Mouse (Mus musculus) forebrain, embryonic 12.5 days (tissue): ENCODE measurements around the gene Adnp. TPM values are rescaled to one million over a fixed set of nuclear protein-coding genes. Genes with fewer than 3 reads are reported as not detected.
A peak's percentile ranks its signal among the peaks of the same experiment; 100 is the strongest.

Experiments
- ATAC-seq: fragments of 200-750 bp; cut with Nextera tagmentation; 2 replicates; pipeline ENCODE4 v1.8.0; 2017; ENCODE audit warnings: moderate TSS enrichment; ENCODE audit not compliant: low FRiP score
- H3K27ac ChIP-seq: fragments of 300-500 bp; sonication (generic); 2 replicates; pipeline ENCODE4 v1.5.1; 2016; ENCODE audit warnings: mild to moderate bottlenecking
- H3K27me3 ChIP-seq: fragments of 300-500 bp; sonication (generic); 2 replicates; pipeline ENCODE4 v1.6.1; 2016; ENCODE audit warnings: mild to moderate bottlenecking
- H3K36me3 ChIP-seq: fragments of 300-500 bp; sonication (generic); replicated peaks from 2 replicates; pipeline ENCODE4 v1.6.1; 2016; ENCODE audit warnings: mild to moderate bottlenecking
- H3K4me1 ChIP-seq: fragments of 300-500 bp; sonication (generic); 2 replicates; pipeline ENCODE4 v1.6.1; 2016
- H3K4me2 ChIP-seq: fragments of 300-500 bp; sonication (generic); 2 replicates; pipeline ENCODE4 v1.6.1; 2016; ENCODE audit warnings: mild to moderate bottlenecking, moderate library complexity
- H3K4me3 ChIP-seq: fragments of 300-500 bp; sonication (generic); replicated peaks from 2 replicates; pipeline ENCODE4 v1.5.1; 2016; ENCODE audit warnings: mild to moderate bottlenecking
- H3K9ac ChIP-seq: fragments of 300-500 bp; sonication (generic); 2 replicates; pipeline ENCODE4 v1.6.1; 2016; ENCODE audit warnings: mild to moderate bottlenecking
- H3K9me3 ChIP-seq: fragments of 300-500 bp; sonication (generic); 2 replicates; pipeline ENCODE4 v1.6.1; 2016
- WGBS: fragments of 180-500 bp; shearing (Covaris S2); methylation state at CpG from one replicate; pipeline ENCODE4 v1.1.7; 2016; 5-methylcytosine and 5-hydroxymethylcytosine counted together
- polyA plus RNA-seq: library from polyadenylated mRNA; unstranded; fragments of >200 nt; fragmentation: Nextera tagmentation; extraction: Ambion mirVana; gene quantifications from 2 replicates; pipeline ENCODE4 v1.2.1, GENCODE M21; 2016

Adnp gene
- 3.5 and 10.8 TPM in 2 replicates for polyA plus RNA-seq

DNA sequence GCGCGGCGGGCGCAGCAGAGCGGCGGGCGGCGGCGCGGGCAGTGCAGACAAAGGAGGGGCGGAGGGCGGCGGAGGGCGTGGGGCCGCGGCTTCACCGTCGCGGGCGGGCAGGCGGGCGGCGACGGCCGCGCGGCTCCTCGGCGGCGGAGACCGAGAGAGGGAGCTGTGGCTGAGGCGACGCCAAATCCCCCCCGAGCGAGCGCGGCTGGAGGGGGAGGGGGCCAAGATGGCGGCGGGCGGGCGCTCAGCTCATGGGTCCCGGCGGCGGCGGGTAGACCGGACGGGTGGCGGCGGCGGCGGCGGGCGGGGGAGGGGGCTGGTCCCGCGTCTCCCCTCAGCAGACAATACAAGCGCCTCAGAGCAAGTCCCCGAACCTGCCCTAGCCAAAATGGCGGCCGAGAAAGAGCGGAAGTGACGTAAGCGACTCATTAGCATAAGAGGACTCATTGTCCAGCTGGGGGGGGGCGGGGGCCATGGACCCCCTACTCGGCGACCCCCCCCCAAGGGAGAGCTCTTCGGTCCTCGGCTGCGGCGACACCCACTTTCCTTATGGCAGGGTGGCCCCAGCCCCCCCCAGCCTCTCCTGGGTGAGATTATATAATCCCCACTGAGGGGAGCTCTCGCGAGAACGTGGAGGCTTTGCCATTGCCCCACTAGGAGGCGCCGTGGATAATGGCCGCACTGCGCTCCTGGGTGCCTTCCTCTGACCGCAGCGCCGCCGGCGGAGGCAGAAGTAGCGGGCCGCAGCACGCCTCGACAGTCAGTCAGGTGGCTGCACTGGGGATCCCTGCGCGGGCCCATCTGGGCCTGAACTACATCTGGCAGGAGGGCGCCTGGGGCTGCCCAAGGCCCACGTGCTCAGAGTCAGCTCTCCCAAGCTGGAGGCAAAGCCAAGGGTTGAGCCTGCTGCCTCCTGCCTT is at the start of gene Adnp:
Gene Adnp (minus strand): TSS at position 388 of the 920 bp plus-strand sequence.
- Histone ChIP-seq H3K4me3 (peak within 1 kb of the TSS; percentile 99), H3K27me3 (no peaks in the 10 kb centered on the region), H3K36me3 (peaks cover 51% of the 10 kb centered on the region), H3K9me3 (no peaks in the 10 kb centered on the region), H3K27ac (peak within 1 kb of the TSS; percentile 99), H3K4me1 (peaks cover 18% of the 10 kb centered on the region), H3K9ac (peak within 1 kb of the TSS; percentile 100), H3K4me2 (peak within 1 kb of the TSS; percentile 75)
- peak; percentile 90 for ATAC-seq
- under 1% methylated on average over 70 of the region's 89 CpGs for WGBS

DNA sequence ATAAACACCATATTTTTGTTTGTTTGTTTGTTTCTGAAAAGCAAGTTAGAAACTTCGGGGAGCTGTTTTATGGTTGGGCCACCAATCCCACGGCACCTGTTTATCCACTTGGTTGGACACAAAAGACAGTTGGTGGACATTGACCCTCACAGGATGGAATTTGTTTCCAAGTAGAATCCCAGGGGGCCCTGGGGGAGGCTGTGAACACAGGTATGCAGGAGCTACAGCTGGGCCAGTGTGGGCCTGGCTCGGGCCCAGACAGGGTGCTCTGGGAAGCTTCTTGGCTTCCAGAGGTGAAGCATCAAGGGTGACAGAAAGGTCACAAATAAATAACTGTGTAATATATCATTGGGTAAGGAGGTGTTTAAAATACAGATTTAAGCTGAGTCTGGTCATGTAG is 49.6 kb upstream of the Adnp start:
- Histone ChIP-seq H3K4me3 (no peak overlapping the region), H3K36me3 (no peaks in the 10 kb centered on the region), H3K27ac (no peak overlapping the region), H3K4me1 (peaks cover 6% of the 10 kb centered on the region; the same call in 1 of the 2 replicates), H3K27me3 (0 out of 2 replicates have a peak, but pooled peaks cover 4% of the 10 kb centered on the region), H3K9ac (no peak overlapping the region), H3K4me2 (no peak overlapping the region), H3K9me3 (no peaks in the 10 kb centered on the region)
- ATAC-seq, result no peak
- 88% methylated on average over 3 of the region's 3 CpGs for WGBS

DNA sequence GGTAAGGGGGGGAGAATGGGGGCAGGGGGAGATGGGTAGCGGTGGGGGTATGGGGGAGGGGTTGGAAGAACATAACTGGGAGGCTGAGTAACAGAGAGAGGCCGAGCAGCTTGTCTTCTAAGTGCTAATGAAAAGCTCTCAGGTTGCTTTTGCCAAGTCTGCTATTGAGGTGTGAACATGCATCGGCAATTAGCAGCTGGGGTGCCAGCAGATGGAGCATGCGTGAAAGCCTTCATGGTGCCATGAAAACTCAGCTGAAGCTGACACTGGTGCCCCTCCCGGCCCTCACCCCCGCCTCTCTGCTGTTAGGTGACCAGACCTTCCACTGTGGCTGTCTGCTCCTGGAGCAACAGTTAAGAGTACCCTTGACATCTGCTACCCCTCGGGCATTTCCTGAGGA is 46.9 kb upstream of the Adnp start:
- no peaks in the 10 kb centered on the region for H3K9me3 ChIP-seq
- 69% methylated on average over 7 of the region's 7 CpGs for whole genome bisulfite sequencing
- ATAC-seq, result no peak; the same call in 1 of the 2 replicates

DNA sequence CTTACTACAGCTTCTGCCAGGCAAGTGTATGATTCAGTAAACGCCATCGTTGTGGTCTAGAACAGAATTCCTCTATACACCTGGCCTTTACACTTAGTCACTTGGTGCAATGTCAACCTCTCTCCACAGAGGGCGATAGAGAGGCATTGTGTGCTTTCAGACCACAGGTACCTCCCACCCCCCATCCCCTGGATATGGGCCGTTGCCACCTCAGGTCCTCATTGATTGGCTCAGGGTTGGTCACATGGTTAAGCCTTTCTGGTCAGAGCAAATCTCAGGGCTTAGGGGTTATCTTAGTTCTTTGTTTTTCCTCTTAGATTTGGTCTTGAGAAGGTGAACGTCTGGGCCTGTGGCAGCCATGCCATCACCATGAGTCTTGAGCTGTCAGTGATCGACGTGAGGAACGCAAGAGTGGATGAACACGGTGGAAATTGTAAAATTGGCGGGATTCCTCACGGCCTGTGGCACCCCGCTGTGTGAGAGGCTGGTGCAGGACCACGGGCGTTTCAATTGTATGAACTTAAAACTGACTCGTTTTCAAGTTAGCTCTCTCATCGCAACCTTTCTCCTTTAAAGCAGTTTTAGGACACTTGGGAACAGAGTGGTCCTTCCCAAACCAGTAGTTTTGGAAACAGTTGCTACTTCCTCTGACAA is 45.9 kb upstream of the Adnp start:
- 12% methylated on average over 16 of the region's 16 CpGs for WGBS
- no peak overlapping the region for H3K27ac ChIP-seq
- peak overlapping the region; percentile 30 for H3K4me2 ChIP-seq
- ATAC-seq, result 0 out of 2 replicates have a peak, but pooled peaks have one; percentile 37
- no peaks in the 10 kb centered on the region for H3K36me3 ChIP-seq
- peaks cover 13% of the 10 kb centered on the region; the same call in 1 of the 2 replicates for H3K27me3 ChIP-seq
- no peak overlapping the region for H3K9ac ChIP-seq
- H3K9me3 ChIP-seq, result no peaks in the 10 kb centered on the region
- H3K4me1 ChIP-seq, result peaks cover 6% of the 10 kb centered on the region; the same call in 1 of the 2 replicates
- no peak overlapping the region; the same call in 1 of the 2 replicates for H3K4me3 ChIP-seq

More for the DNA sequence above, 46.9 kb upstream of the Adnp start:
- Histone ChIP-seq H3K4me1 (peaks cover 6% of the 10 kb centered on the region; the same call in 1 of the 2 replicates), H3K9ac (no peak overlapping the region), H3K4me2 (no peak overlapping the region), H3K27ac (no peak overlapping the region), H3K27me3 (peaks cover 13% of the 10 kb centered on the region; the same call in 1 of the 2 replicates), H3K4me3 (no peak overlapping the region), H3K36me3 (no peaks in the 10 kb centered on the region)

- no peak overlapping the region for H3K27ac ChIP-seq
- no peaks in the 10 kb centered on the region for H3K36me3 ChIP-seq
- no peak overlapping the region for H3K9ac ChIP-seq
- ATAC-seq, result peak; percentile 21; the same call in 1 of the 2 replicates
- H3K27me3 ChIP-seq, result peaks cover 15% of the 10 kb centered on the region
- no peak overlapping the region for H3K4me2 ChIP-seq
- peaks cover 6% of the 10 kb centered on the region; the same call in 1 of the 2 replicates for H3K4me1 ChIP-seq
- no peaks in the 10 kb centered on the region for H3K9me3 ChIP-seq
- no peak overlapping the region for H3K4me3 ChIP-seq
- 20% methylated on average over 8 of the region's 8 CpGs for WGBS
These were observed 43.4 kb upstream of the Adnp start for GRCm38 (mm10) chr2:168250270-168250669.

GRCm38 (mm10) chr2:168248856-168249245 is 41.9 kb upstream of the Adnp start:
- ATAC-seq, result no peak
- Histone ChIP-seq H3K27ac (no peak overlapping the region), H3K36me3 (no peaks in the 10 kb centered on the region), H3K4me3 (no peak overlapping the region), H3K4me1 (peaks cover 6% of the 10 kb centered on the region; the same call in 1 of the 2 replicates), H3K4me2 (no peak overlapping the region), H3K9ac (no peak overlapping the region), H3K9me3 (no peaks in the 10 kb centered on the region), H3K27me3 (peaks cover 22% of the 10 kb centered on the region)
- 25% methylated on average over 2 of the region's 2 CpGs for WGBS

DNA sequence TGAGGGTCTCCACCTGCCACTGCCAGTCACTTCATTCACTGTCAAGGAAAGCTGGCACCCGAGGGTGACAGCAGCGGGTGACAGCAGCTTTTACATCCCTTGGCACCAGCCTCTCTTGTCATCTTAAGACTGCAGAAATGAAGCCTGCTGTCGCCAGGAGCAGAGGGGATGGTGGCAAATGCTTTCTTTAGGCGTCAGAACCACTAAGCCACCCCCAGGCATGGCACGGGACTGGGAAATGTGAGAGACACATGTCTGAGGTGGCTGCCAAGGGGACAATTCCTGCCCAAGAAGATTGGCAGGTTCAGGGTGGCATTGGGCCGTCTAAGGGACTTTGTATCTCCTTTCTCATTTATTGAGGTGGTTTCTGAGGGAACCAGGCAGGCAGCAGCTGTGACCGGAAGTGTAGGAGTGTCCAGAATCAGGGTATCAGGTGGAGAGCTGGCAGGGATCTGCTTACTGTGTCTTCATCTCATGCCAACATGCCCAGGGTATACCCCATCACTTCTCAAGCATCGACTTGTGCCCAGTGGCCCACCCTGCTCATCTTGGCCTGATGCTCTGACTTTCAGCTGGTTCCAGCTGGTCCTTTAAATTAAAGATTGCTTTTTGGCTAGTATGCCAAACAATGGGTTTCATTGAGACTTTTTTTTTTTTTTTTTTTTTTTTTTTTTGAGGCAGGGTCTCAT is 41.4 kb upstream of the Adnp start:
- no peak for ATAC-seq
- H3K27me3 ChIP-seq, result peaks cover 24% of the 10 kb centered on the region
- no peak overlapping the region for H3K4me3 ChIP-seq
- H3K9me3 ChIP-seq, result no peaks in the 10 kb centered on the region
- 75% methylated on average over 8 of the region's 8 CpGs for WGBS
- H3K9ac ChIP-seq, result no peak overlapping the region
- peak overlapping the region; percentile 50 for H3K27ac ChIP-seq
- H3K4me2 ChIP-seq, result no peak overlapping the region
- H3K4me1 ChIP-seq, result peaks cover 6% of the 10 kb centered on the region; the same call in 1 of the 2 replicates
- no peaks in the 10 kb centered on the region for H3K36me3 ChIP-seq

DNA sequence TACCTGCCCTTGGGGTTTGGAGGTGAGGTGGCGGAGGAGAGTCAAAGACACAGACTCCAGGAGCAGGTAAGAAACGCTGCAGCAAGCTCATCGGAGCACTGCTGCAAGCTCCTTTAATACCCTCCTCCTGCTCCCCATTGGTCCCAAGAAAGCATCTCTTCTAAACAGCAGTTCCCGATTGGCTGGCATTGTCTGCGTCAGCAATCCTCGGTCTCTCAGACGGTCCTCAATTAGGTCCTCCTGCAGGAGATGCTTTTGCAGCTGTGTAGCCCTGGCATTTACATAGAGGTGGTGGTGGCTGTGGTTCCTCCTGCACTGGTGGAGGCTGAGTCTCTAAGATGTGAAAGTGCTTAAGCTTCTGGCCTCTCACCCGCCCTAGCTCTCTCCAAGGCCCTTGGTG is 38.7 kb upstream of the Adnp start:
- H3K27ac ChIP-seq, result no peak overlapping the region
- H3K4me1 ChIP-seq, result no peaks in the 10 kb centered on the region
- WGBS, result 37% methylated on average over 8 of the region's 8 CpGs
- no peaks in the 10 kb centered on the region for H3K36me3 ChIP-seq
- no peak for ATAC-seq
- H3K9ac ChIP-seq, result no peak overlapping the region
- H3K4me3 ChIP-seq, result no peak overlapping the region
- H3K9me3 ChIP-seq, result no peaks in the 10 kb centered on the region
- no peak overlapping the region for H3K4me2 ChIP-seq
- peaks cover 15% of the 10 kb centered on the region; the same call in 1 of the 2 replicates for H3K27me3 ChIP-seq

- H3K27me3 ChIP-seq, result peaks cover 14% of the 10 kb centered on the region; the same call in 1 of the 2 replicates
- ATAC-seq, result no peak
- WGBS, result 78% methylated on average over 4 of the region's 4 CpGs
- H3K36me3 ChIP-seq, result no peaks in the 10 kb centered on the region
- no peaks in the 10 kb centered on the region for H3K4me1 ChIP-seq
- H3K27ac ChIP-seq, result no peak overlapping the region
- no peak overlapping the region for H3K4me3 ChIP-seq
- no peaks in the 10 kb centered on the region for H3K9me3 ChIP-seq
- no peak overlapping the region for H3K9ac ChIP-seq
- no peak overlapping the region for H3K4me2 ChIP-seq
These were observed 36.4 kb upstream of the Adnp start for GRCm38 (mm10) chr2:168243278-168243677.

DNA sequence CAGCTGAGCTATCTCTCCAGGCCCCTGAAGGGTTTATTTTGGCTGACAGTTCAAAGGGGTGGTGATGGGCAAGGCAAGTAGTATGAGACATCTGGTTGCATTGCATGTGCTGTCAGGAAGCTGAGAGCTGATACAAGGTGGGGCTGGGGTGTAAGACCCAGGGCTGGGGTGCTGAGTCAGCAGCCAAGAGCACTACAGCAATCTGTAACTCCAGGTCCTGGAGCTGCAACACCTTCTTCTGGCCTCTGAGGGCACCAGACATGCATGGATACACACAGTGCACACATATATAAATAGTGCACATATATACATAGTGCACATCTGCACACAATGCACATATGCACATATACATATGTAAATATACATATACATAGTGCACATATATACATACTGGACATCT is 35.9 kb upstream of the Adnp start:
- Histone ChIP-seq H3K4me2 (no peak overlapping the region), H3K4me3 (no peak overlapping the region), H3K9ac (no peak overlapping the region), H3K27me3 (peaks cover 14% of the 10 kb centered on the region; the same call in 1 of the 2 replicates), H3K36me3 (no peaks in the 10 kb centered on the region), H3K9me3 (no peaks in the 10 kb centered on the region), H3K4me1 (no peaks in the 10 kb centered on the region), H3K27ac (no peak overlapping the region)
- no peak for ATAC-seq

DNA sequence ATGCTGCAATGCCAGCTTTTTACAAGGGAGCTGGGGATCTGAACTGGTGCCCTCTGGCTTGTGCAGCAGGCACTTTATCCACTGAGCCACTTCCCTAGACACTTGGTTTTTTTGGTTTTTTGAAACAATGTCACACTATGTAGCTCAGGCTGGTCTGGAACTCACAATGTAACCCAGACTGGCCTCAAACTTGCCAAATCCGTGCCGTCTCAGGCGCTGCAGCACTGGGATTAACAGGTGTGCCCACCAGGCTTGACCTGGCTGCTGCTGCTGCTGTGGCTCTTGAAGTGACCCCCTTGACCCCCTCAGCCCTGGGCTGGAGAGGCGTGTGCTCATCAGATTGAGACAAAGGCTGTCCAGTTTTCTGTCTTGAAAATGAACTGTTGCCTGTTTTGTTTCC is 31.4 kb upstream of the Adnp start:
- peaks cover 3% of the 10 kb centered on the region; the same call in 1 of the 2 replicates for H3K27me3 ChIP-seq
- ATAC-seq, result no peak
- H3K36me3 ChIP-seq, result peaks cover 14% of the 10 kb centered on the region
- WGBS, result 94% methylated on average over 4 of the region's 4 CpGs
- H3K9ac ChIP-seq, result no peak overlapping the region
- no peaks in the 10 kb centered on the region for H3K4me1 ChIP-seq
- H3K4me2 ChIP-seq, result no peak overlapping the region
- H3K9me3 ChIP-seq, result no peaks in the 10 kb centered on the region
- H3K27ac ChIP-seq, result no peak overlapping the region
- H3K4me3 ChIP-seq, result no peak overlapping the region

GRCm38 (mm10) chr2:168233286-168233685 is 26.4 kb upstream of the Adnp start:
- 93% methylated on average over 5 of the region's 5 CpGs for WGBS
- Histone ChIP-seq H3K4me1 (peaks cover 28% of the 10 kb centered on the region), H3K9ac (no peak overlapping the region), H3K27ac (no peak overlapping the region), H3K4me2 (no peak overlapping the region), H3K27me3 (no peaks in the 10 kb centered on the region), H3K4me3 (no peak overlapping the region), H3K36me3 (peaks cover 16% of the 10 kb centered on the region), H3K9me3 (no peaks in the 10 kb centered on the region)
- no peak for ATAC-seq
